Mouse (Mus musculus) skeletal muscle tissue, postnatal 0 days (tissue): ENCODE results near the gene Rufy3. TPM values are rescaled to one million over a fixed set of nuclear protein-coding genes. Genes with fewer than 3 reads are reported as not detected.

Source experiments
- polyA plus RNA-seq: library from polyadenylated mRNA; unstranded; fragments of >200 nt; fragmentation: Nextera tagmentation; extraction: Ambion mirVana; gene quantifications from 2 replicates; pipeline ENCODE4 v1.2.1, GENCODE M21; 2015

Gene Rufy3
- polyA plus RNA-seq, result 4.9 and 5.7 TPM in 2 replicates

DNA sequence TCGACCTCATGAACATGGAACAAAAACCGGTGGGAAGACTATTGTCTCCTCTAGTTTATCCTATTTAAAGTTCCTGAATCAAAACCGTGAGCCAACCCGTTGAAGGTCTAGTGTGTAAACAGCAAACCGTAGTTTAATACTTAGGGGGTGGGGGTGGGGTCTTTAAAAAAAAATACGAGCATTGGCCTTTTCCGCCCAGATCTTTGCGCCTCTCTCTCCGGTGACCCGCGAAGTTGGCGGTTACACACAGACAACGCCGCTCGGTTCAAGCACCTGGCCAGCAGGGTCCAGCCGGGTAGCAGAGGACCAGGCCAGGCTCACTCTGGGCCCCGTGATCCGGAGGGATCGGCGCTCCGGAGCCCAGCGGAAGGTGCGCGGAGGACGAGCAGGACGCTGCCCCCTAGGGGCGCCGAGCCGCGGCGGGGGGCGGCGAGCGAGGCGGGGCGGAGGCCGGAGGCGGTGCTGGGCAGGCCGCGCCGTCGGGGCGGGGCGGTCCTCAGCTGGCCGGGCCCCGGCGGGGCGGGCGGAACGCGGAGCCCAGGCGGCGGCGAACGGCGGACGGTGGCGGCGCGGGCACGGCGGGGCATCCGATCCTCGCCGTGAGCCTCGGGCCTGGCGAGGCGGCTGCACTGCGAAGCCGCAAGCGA is at the start of gene Rufy3:
Gene Rufy3, plus strand, starts transcription at position 540 of the 647 bp plus-strand sequence.

DNA sequence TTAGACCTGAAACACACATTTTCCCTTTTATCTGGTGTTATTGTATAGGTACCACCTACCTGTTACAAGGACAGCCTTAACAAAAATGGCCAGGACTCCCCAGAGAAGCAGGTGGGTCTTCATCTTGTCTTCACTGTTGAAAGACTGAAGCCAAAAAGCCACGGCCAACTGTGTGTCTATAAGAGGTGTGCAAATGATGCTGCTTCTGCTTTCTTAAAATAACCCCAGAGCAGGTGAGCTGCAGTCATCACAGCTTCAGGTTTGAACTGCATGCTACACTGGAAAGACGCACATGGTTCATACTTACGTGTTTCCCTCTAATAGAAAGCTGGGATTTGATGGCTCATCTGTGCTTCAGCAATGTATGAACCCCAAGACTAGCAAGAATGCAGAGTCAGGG is 37.2 kb upstream of the Rufy3 start, which contains the start of gene Jchain:
Gene Jchain, minus strand, starts transcription at position 235 of the 400 bp plus-strand sequence.

DNA sequence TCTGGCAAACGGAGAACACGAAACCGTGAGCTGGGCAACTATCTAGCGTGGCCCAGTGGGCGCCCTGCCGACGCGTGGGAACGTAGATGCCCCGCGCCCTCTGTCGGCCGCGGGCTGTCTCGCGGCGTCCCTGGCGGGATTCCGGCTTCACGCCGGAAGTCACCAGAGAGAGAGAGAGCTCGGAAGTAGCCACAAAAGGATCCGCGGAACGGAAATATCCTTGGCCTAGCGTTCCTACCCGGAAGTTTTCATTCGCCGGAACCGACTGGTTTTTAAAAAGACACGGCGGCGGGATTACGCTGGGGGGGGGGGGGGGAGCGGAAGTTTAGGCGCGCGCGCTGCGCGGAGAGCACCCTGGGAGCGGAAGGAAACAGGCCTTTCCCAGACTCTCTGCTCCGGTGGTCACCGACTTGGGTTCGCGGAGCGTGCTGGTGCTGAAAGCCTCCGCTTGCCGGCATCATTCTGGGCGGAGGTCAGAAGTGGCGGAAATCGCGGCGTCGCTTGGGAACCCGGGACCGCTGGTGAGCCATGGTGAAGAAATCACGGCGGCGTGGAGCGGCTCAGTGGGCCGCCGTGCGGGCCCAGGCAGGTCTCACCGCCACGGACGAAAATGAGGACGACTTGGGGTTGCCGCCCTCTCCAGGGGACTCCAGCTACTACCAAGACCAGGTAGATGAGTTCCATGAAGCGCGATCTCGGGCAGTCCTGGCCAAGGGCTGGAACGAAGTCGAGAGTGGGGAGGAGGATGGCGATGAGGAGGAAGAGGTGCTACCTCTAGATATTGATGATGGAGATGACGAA is 10.6 kb upstream of the Rufy3 start, which contains the start of gene Utp3:
Gene Utp3, plus strand, starts transcription at position 377 of the 801 bp plus-strand sequence.

DNA sequence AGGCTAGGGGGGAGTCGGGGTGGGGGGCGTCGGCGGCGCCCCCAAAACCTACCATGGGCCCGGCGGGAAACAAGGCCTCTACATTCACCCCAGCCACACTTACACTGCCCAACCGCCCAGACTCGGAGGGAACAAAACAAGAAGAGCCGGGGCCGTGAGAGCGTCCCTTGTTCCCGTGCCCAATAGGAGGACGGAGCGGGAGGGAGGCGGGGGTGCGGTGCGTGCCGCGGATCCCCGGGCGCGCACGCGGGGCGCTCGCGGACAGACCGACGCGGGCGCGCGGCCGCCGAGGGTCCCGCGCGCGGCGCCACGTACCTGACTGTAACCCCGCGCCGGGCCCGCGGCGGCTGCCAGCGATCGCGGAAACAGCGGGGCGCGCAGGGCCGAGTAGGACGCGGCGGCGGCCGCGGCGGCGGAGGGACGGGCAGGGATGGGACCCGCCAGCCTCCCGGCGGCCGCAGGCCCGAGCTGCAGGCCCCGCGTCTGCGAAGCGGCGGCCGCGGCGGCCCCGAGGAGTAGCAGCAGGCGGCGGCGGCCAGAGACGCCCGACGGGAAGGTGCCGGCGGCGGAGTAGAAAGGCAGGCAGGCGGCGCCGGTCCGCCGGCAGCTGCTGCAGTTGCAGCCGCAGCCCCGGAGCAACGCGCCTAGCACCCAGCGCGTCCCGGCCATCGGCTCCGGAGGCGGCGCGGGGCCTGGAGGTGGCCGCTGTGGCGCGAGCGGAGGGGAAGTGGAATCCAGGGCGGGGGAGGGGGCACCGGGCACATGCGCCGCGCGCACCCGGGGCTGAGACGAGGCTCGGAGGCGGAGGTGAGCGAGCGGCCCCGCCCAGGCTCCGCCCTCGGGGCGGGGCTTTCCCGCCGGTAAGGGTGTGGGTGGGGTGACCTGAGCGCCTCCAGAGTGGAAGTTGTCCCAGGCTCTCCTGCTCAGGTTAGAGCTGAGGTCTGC is 110.9 kb downstream of the Rufy3 start, which contains the start of gene Grsf1:
Gene Grsf1, minus strand, starts transcription at position 729 of the 945 bp plus-strand sequence.

Other genes starting within 250 kb of the Rufy3 start
- gene Prol1, start 247.7 kb upstream of the Rufy3 start, polyA plus RNA-seq, result not detected in 2 replicates
- not detected in 2 replicates for gene Amtn, start 188.9 kb upstream of the Rufy3 start, polyA plus RNA-seq
- not detected in 2 replicates for gene Ambn, start 109.0 kb upstream of the Rufy3 start, polyA plus RNA-seq
- not detected in 2 replicates for gene Enam, start 77.1 kb upstream of the Rufy3 start, polyA plus RNA-seq
- 0.29 and 0.33 TPM in 2 replicates for gene Jchain, start 37.1 kb upstream of the Rufy3 start, polyA plus RNA-seq
- gene Utp3, start 10.6 kb upstream of the Rufy3 start, polyA plus RNA-seq, result 39.7 and 42.3 TPM in 2 replicates
- 63.1 and 64.0 TPM in 2 replicates for gene Grsf1, start 111.1 kb downstream of the Rufy3 start, polyA plus RNA-seq
- gene Mob1b, start 155.8 kb downstream of the Rufy3 start, polyA plus RNA-seq, result 9.4 and 11.3 TPM in 2 replicates
- 9.2 and 12.0 TPM in 2 replicates for gene Dck, start 200.0 kb downstream of the Rufy3 start, polyA plus RNA-seq